Mouse (Mus musculus): ENCODE results near the gene Vps13d. TPM values are rescaled to one million over a fixed set of nuclear protein-coding genes. Genes with fewer than 3 reads are reported as not detected.
"Not testable (repeated sequence)": the region's sequence is repeated elsewhere in the genome, so short reads cannot be mapped to it uniquely, and the experiment has no call there.

The Vps13d gene
- polyA plus RNA-seq, 1 experiment from 2014 or later, result 14.2 TPM

DNA sequence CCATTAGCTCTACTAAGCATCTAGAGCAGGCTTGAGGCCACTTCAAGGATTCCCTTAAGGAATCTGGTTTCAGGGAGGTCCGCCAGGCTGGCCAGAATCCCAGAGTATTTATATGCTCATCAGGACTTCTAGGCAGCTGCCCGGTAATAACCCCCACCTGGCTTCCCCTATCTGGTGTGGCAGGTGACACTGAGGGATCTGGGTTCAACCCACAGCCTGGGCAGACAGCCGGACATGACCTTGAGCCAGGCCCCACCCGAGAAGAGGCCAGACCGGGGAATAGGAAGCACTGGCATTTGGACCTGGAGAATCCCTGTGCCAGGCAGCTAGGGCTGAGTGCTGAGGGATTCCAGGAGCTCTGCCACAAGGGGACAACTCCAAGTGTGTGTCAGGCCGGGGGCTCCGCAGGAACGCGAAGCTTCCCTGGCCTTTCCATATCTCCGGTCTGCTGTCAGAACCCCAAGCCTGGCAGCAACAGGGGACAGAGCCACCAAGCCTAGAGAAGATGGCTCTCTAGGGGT lies 754 bp downstream of the Vps13d start:
- DNase-seq (ENCODE audit: low spot score), result peak; percentile 30
- peak overlapping the region; percentile 96 for H3K4me3 ChIP-seq (ENCODE audit: low read depth, low read length)
- H3K4me1 ChIP-seq (ENCODE audit: control insufficient read depth, insufficient read depth, low read length), result peaks cover 6% of the 10 kb centered on the region
- H3K4me2 ChIP-seq (ENCODE audit: low read depth, severe bottlenecking), result peak overlapping the region; percentile 96
- no peak overlapping the region for H3K27ac ChIP-seq (replicated peaks; ENCODE audit: low read depth, low read length)
- no peaks in the 10 kb centered on the region for H3K9me3 ChIP-seq (ENCODE audit: control insufficient read depth, low read length)
- peak; percentile 41; the same call in 1 of the 2 replicates for ATAC-seq (ENCODE audit: insufficient number of reproducible peaks, low FRiP score, low TSS enrichment, low read depth)
- 2% methylated on average over 10 of the region's 10 CpGs for WGBS
- H3K36me3 ChIP-seq (ENCODE audit: control insufficient read depth, insufficient read depth, low read length), result no peaks in the 10 kb centered on the region
- H3K9ac ChIP-seq (ENCODE audit: low read length), result peak overlapping the region; percentile 60
- H3K27me3 ChIP-seq (ENCODE audit: control insufficient read depth, insufficient read depth, low read length), result no peaks in the 10 kb centered on the region

DNA sequence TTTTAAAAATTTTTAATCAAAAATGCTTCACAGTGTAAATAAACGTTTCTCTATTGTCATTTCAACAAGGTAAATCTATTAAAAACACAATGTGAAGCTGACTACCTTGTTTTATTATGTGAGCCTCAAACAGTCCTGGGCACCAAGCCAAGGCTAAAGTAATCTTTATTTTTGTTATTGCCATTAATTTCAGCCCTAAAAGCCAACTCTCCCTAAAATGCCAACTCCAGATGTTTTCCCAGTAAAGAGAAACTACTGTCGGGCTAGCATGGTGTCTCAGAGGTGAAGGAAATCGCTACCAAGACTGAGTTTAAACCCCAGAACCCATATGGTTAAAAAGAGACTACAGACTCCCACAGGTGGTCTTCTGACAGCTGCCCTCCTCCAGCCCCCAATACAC lies 1.4 kb downstream of the Vps13d start:
- 45% methylated on average over 3 of the region's 3 CpGs for WGBS
- ATAC-seq (ENCODE audit: insufficient number of reproducible peaks, low FRiP score, low TSS enrichment, low read depth) (no peak), DNase-seq (ENCODE audit: low spot score) (no peak)
- peak overlapping the region; percentile 96; the same call in 1 of the 2 replicates for H3K4me2 ChIP-seq (ENCODE audit: low read depth, severe bottlenecking)
- peaks cover 6% of the 10 kb centered on the region for H3K4me1 ChIP-seq (ENCODE audit: control insufficient read depth, insufficient read depth, low read length)
- peak overlapping the region; percentile 96; the same call in 1 of the 2 replicates for H3K4me3 ChIP-seq (ENCODE audit: low read depth, low read length)
- no peaks in the 10 kb centered on the region for H3K9me3 ChIP-seq (ENCODE audit: control insufficient read depth, low read length)
- H3K36me3 ChIP-seq (ENCODE audit: control insufficient read depth, insufficient read depth, low read length), result 0 out of 2 replicates have a peak, but pooled peaks cover 2% of the 10 kb centered on the region
- no peaks in the 10 kb centered on the region for H3K27me3 ChIP-seq (ENCODE audit: control insufficient read depth, insufficient read depth, low read length)
- H3K9ac ChIP-seq (ENCODE audit: low read length), result no peak overlapping the region
- no peak overlapping the region for H3K27ac ChIP-seq (replicated peaks; ENCODE audit: low read depth, low read length)

DNA sequence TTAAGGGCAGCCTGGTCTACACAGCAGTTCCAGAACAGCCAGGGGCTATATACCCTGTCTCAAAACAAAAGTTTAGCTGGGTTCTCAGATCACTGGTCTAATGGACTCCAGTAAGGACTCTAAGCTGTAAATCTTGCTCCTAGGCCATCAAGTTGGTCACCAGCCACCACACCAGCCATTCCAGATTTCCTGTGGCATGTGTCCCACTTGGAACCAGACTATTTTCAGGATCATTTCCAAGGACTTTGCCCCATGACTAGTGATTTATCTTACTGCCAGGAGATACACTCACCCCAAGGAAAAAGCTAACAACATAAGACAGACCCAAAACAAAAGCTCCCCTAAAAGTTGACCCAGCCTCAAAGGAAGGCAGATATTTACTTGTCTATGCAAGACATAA lies 2.1 kb downstream of the Vps13d start:
- no peak overlapping the region for H3K27ac ChIP-seq (replicated peaks; ENCODE audit: low read depth, low read length)
- no peak overlapping the region for H3K4me3 ChIP-seq (ENCODE audit: low read depth, low read length)
- no peak overlapping the region for H3K4me2 ChIP-seq (ENCODE audit: low read depth, severe bottlenecking)
- H3K9ac ChIP-seq (ENCODE audit: low read length), result no peak overlapping the region
- H3K4me1 ChIP-seq (ENCODE audit: control insufficient read depth, insufficient read depth, low read length), result peaks cover 6% of the 10 kb centered on the region
- H3K36me3 ChIP-seq (ENCODE audit: control insufficient read depth, insufficient read depth, low read length), result 0 out of 2 replicates have a peak, but pooled peaks cover 2% of the 10 kb centered on the region
- ATAC-seq (ENCODE audit: insufficient number of reproducible peaks, low FRiP score, low TSS enrichment, low read depth), result no peak
- H3K27me3 ChIP-seq (ENCODE audit: control insufficient read depth, insufficient read depth, low read length), result no peaks in the 10 kb centered on the region
- DNase-seq (ENCODE audit: low spot score), result no peak
- H3K9me3 ChIP-seq (ENCODE audit: control insufficient read depth, low read length), result no peaks in the 10 kb centered on the region

DNA sequence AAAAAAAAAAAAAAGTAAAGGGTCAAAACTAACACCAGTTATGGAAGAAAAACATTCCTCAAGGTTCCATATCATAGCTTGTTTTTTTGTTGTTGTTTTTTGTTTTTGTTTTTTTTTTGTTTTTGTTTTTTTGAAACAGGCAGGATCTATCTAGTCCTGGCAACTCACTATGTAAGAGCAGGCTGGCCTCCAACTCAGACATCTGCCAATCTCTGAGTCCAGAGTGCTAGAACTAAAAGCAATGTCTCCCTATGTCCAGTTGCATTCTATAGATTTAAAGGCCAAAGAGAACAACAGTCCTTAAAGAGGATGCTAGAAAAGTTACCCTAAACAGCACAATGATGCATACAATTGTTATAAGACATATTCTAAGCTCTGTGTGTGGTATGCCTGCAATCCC lies 6.2 kb downstream of the Vps13d start:
- peaks cover under 1% of the 10 kb centered on the region; the same call in 1 of the 2 replicates for H3K4me1 ChIP-seq (ENCODE audit: control insufficient read depth, insufficient read depth, low read length)
- DNase-seq (ENCODE audit: low spot score) (no peak), ATAC-seq (ENCODE audit: insufficient number of reproducible peaks, low FRiP score, low TSS enrichment, low read depth) (no peak)
- no peaks in the 10 kb centered on the region for H3K27me3 ChIP-seq (ENCODE audit: control insufficient read depth, insufficient read depth, low read length)
- no peak overlapping the region for H3K4me3 ChIP-seq (ENCODE audit: low read depth, low read length)
- 0 out of 2 replicates have a peak, but pooled peaks cover 2% of the 10 kb centered on the region for H3K36me3 ChIP-seq (ENCODE audit: control insufficient read depth, insufficient read depth, low read length)
- no peak overlapping the region for H3K4me2 ChIP-seq (ENCODE audit: low read depth, severe bottlenecking)
- H3K27ac ChIP-seq (replicated peaks; ENCODE audit: low read depth, low read length), result no peak overlapping the region
- H3K9ac ChIP-seq (ENCODE audit: low read length), result no peak overlapping the region
- no peaks in the 10 kb centered on the region for H3K9me3 ChIP-seq (ENCODE audit: control insufficient read depth, low read length)

- 0 out of 2 replicates have a peak, but pooled peaks cover 2% of the 10 kb centered on the region for H3K36me3 ChIP-seq (ENCODE audit: control insufficient read depth, insufficient read depth, low read length)
- no peak overlapping the region for H3K9ac ChIP-seq (ENCODE audit: low read length)
- DNase-seq (ENCODE audit: low spot score) (no peak), ATAC-seq (ENCODE audit: insufficient number of reproducible peaks, low FRiP score, low TSS enrichment, low read depth) (no peak)
- 78% methylated on average over 2 of the region's 2 CpGs for WGBS
- H3K9me3 ChIP-seq (ENCODE audit: control insufficient read depth, low read length), result no peaks in the 10 kb centered on the region
- no peaks in the 10 kb centered on the region for H3K4me1 ChIP-seq (ENCODE audit: control insufficient read depth, insufficient read depth, low read length)
- no peak overlapping the region for H3K4me3 ChIP-seq (ENCODE audit: low read depth, low read length)
- no peaks in the 10 kb centered on the region for H3K27me3 ChIP-seq (ENCODE audit: control insufficient read depth, insufficient read depth, low read length)
- no peak overlapping the region for H3K4me2 ChIP-seq (ENCODE audit: low read depth, severe bottlenecking)
- H3K27ac ChIP-seq (replicated peaks; ENCODE audit: low read depth, low read length), result no peak overlapping the region
Observed at GRCm38 (mm10) chr4:145187619-145188018, 7.2 kb downstream of the Vps13d start.

DNA sequence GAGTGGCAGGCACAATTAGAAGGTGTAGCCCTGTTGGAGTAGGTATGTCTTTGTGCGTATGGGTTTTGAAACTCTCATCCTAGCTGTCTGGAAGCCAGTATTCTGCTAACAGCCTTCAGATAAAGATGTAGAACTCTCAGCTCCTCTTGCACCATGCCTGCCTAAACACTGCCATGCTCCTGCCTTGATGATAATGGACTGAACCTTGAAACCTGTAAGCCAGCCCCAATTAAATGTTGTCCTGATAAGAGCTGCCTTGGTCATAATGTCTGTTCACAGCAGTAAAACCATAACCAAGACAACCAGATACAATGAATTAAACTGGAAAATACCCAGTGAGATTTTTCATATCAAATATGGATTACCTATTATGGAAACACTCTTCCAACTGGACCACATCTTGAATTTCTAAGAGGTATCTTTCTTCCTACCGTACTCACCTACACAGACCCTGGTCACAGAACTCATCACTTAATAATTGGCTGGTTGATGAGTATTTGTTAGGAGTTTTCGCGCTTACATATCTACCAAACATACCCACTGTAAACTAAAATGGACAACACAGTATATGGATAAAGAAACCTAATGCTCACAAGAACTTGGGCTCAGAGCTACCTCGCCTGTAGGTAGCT lies 15.8 kb downstream of the Vps13d start:
- 94% methylated on average over 5 of the region's 5 CpGs for WGBS
- no peak for ATAC-seq (ENCODE audit: insufficient number of reproducible peaks, low FRiP score, low TSS enrichment, low read depth)
- Histone ChIP-seq H3K4me1 (ENCODE audit: control insufficient read depth, insufficient read depth, low read length) (no peaks in the 10 kb centered on the region), H3K27me3 (ENCODE audit: control insufficient read depth, insufficient read depth, low read length) (no peaks in the 10 kb centered on the region), H3K9me3 (ENCODE audit: control insufficient read depth, low read length) (no peaks in the 10 kb centered on the region), H3K4me2 (ENCODE audit: low read depth, severe bottlenecking) (no peak overlapping the region), H3K36me3 (ENCODE audit: control insufficient read depth, insufficient read depth, low read length) (no peaks in the 10 kb centered on the region), H3K27ac (replicated peaks; ENCODE audit: low read depth, low read length) (no peak overlapping the region), H3K9ac (ENCODE audit: low read length) (no peak overlapping the region), H3K4me3 (ENCODE audit: low read depth, low read length) (no peak overlapping the region)
- DNase-seq (ENCODE audit: low spot score), result no peak

GRCm38 (mm10) chr4:145165542-145165941 lies 29.3 kb downstream of the Vps13d start:
- not testable (repeated sequence) for H3K27ac ChIP-seq (replicated peaks; ENCODE audit: low read depth, low read length); DNase-seq (ENCODE audit: low spot score); H3K27me3 ChIP-seq (ENCODE audit: control insufficient read depth, insufficient read depth, low read length); H3K4me2 ChIP-seq (ENCODE audit: low read depth, severe bottlenecking); H3K4me3 ChIP-seq (ENCODE audit: low read depth, low read length); H3K9ac ChIP-seq (ENCODE audit: low read length); ATAC-seq (ENCODE audit: insufficient number of reproducible peaks, low FRiP score, low TSS enrichment, low read depth); H3K4me1 ChIP-seq (ENCODE audit: control insufficient read depth, insufficient read depth, low read length); H3K9me3 ChIP-seq (ENCODE audit: control insufficient read depth, low read length)
- WGBS, result 98% methylated on average over 3 of the region's 3 CpGs
- peaks cover 11% of the 10 kb centered on the region for H3K36me3 ChIP-seq (ENCODE audit: control insufficient read depth, insufficient read depth, low read length)

DNA sequence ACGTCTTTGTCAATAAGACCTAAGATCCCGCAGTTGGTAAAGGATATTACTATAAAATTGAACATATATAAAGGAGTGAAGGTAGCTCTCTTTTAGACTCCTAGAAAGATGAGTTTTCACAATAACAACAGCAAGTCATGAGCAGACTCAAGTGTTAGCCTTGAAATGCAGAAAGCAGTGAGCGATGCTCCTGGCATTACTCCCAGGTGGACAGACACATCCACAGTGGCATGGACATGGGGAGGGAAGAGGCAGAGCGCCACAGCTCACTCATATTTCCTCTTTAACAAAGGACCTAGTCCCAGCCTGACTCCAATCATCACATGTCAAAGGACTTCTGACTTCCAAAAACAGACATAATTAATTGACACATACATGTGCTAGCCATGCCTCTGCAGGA lies 30.7 kb downstream of the Vps13d start:
- DNase-seq (ENCODE audit: low spot score) (no peak), ATAC-seq (ENCODE audit: insufficient number of reproducible peaks, low FRiP score, low TSS enrichment, low read depth) (no peak)
- Histone ChIP-seq H3K4me2 (ENCODE audit: low read depth, severe bottlenecking) (no peak overlapping the region), H3K27me3 (ENCODE audit: control insufficient read depth, insufficient read depth, low read length) (no peaks in the 10 kb centered on the region), H3K4me3 (ENCODE audit: low read depth, low read length) (no peak overlapping the region), H3K36me3 (ENCODE audit: control insufficient read depth, insufficient read depth, low read length) (peaks cover 9% of the 10 kb centered on the region; the same call in 1 of the 2 replicates), H3K9me3 (ENCODE audit: control insufficient read depth, low read length) (no peaks in the 10 kb centered on the region), H3K9ac (ENCODE audit: low read length) (no peak overlapping the region), H3K27ac (replicated peaks; ENCODE audit: low read depth, low read length) (no peak overlapping the region), H3K4me1 (ENCODE audit: control insufficient read depth, insufficient read depth, low read length) (no peaks in the 10 kb centered on the region)
- 95% methylated on average over 4 of the region's 4 CpGs for WGBS
